Mouse (Mus musculus): Measurements from ENCODE around the gene Fkbp5. TPM values are rescaled to one million over a fixed set of nuclear protein-coding genes. Genes with fewer than 3 reads are reported as not detected.

Gene Fkbp5
- polyA plus RNA-seq, 1 experiment from 2014 or later = 29.0 TPM

- H3K4me2 ChIP-seq (ENCODE audit: low read depth, low read length) = no peak overlapping the region
- TF ChIP-seq CTCF (IDR thresholded peaks at IDR 0.05; ENCODE audit: low read depth) = no peak
- no peak for TF ChIP-seq EP300 (IDR thresholded peaks at IDR 0.05; ENCODE audit: low read depth)
- DNase-seq (no peak), ATAC-seq (no peak)
- H3K4me1 ChIP-seq (ENCODE audit: insufficient read depth) = peaks cover 10% of the 10 kb centered on the region
- peaks cover 3% of the 10 kb centered on the region; the same call in 1 of the 2 replicates for H3K36me3 ChIP-seq (replicated peaks; ENCODE audit: insufficient read depth, low read length)
- H3K9ac ChIP-seq (replicated peaks) = no peak overlapping the region
- no peaks in the 10 kb centered on the region for H3K9me3 ChIP-seq (ENCODE audit: low read length)
- H3K27me3 ChIP-seq (ENCODE audit: insufficient read depth, low read length) = no peaks in the 10 kb centered on the region
- H3K27ac ChIP-seq (ENCODE audit: low read depth) = no peak overlapping the region
- H3K4me3 ChIP-seq (ENCODE audit: low read depth, low read length) = no peak overlapping the region
Observed at GRCm38 (mm10) chr17:28476441-28476840, 40.9 kb downstream of the Fkbp5 start.

- H3K4me1 ChIP-seq (ENCODE audit: insufficient read depth) = peaks cover 15% of the 10 kb centered on the region
- no peak for ATAC-seq
- no peak overlapping the region for H3K27ac ChIP-seq (ENCODE audit: low read depth)
- H3K9ac ChIP-seq (replicated peaks) = no peak overlapping the region
- TF ChIP-seq EP300 (IDR thresholded peaks at IDR 0.05; ENCODE audit: low read depth) (no peak), CTCF (IDR thresholded peaks at IDR 0.05; ENCODE audit: low read depth) (peak; percentile 49)
- peaks cover 1% of the 10 kb centered on the region; the same call in 1 of the 2 replicates for H3K36me3 ChIP-seq (replicated peaks; ENCODE audit: insufficient read depth, low read length)
- no peak overlapping the region for H3K4me3 ChIP-seq (ENCODE audit: low read depth, low read length)
- H3K9me3 ChIP-seq (ENCODE audit: low read length) = no peaks in the 10 kb centered on the region
- H3K4me2 ChIP-seq (ENCODE audit: low read depth, low read length) = no peak overlapping the region
- 73% methylated on average over 3 of the region's 3 CpGs for WGBS (ENCODE audit: insufficient replicate concordance)
- no peak for DNase-seq
- H3K27me3 ChIP-seq (ENCODE audit: insufficient read depth, low read length) = no peaks in the 10 kb centered on the region
Observed at GRCm38 (mm10) chr17:28475593-28476325, 41.6 kb downstream of the Fkbp5 start.

GRCm38 (mm10) chr17:28472696-28473095 is 44.6 kb downstream of the Fkbp5 start:
- Histone ChIP-seq H3K27ac (ENCODE audit: low read depth) (no peak overlapping the region), H3K36me3 (replicated peaks; ENCODE audit: insufficient read depth, low read length) (no peaks in the 10 kb centered on the region), H3K4me1 (ENCODE audit: insufficient read depth) (peaks cover 18% of the 10 kb centered on the region), H3K4me2 (ENCODE audit: low read depth, low read length) (no peak overlapping the region), H3K9ac (replicated peaks) (no peak overlapping the region), H3K9me3 (ENCODE audit: low read length) (no peaks in the 10 kb centered on the region), H3K4me3 (ENCODE audit: low read depth, low read length) (no peak overlapping the region), H3K27me3 (ENCODE audit: insufficient read depth, low read length) (no peaks in the 10 kb centered on the region)
- ATAC-seq (no peak), DNase-seq (no peak)
- 65% methylated on average over 5 of the region's 5 CpGs for WGBS (ENCODE audit: insufficient replicate concordance)
- no peak for TF ChIP-seq CTCF (IDR thresholded peaks at IDR 0.05; ENCODE audit: low read depth)
- TF ChIP-seq EP300 (IDR thresholded peaks at IDR 0.05; ENCODE audit: low read depth) = no peak

- peaks cover 18% of the 10 kb centered on the region for H3K4me1 ChIP-seq (ENCODE audit: insufficient read depth)
- WGBS (ENCODE audit: insufficient replicate concordance) = 64% methylated on average over 6 of the region's 6 CpGs
- no peaks in the 10 kb centered on the region for H3K9me3 ChIP-seq (ENCODE audit: low read length)
- TF ChIP-seq CTCF (IDR thresholded peaks at IDR 0.05; ENCODE audit: low read depth) (no peak), EP300 (IDR thresholded peaks at IDR 0.05; ENCODE audit: low read depth) (no peak)
- H3K4me3 ChIP-seq (ENCODE audit: low read depth, low read length) = no peak overlapping the region
- ATAC-seq (no peak), DNase-seq (no peak)
- H3K4me2 ChIP-seq (ENCODE audit: low read depth, low read length) = no peak overlapping the region
- no peak overlapping the region for H3K9ac ChIP-seq (replicated peaks)
- H3K27ac ChIP-seq (ENCODE audit: low read depth) = no peak overlapping the region
- H3K36me3 ChIP-seq (replicated peaks; ENCODE audit: insufficient read depth, low read length) = no peaks in the 10 kb centered on the region
- H3K27me3 ChIP-seq (ENCODE audit: insufficient read depth, low read length) = no peaks in the 10 kb centered on the region
Observed at GRCm38 (mm10) chr17:28470876-28471275, 46.5 kb downstream of the Fkbp5 start.

GRCm38 (mm10) chr17:28467749-28468148 is 49.6 kb downstream of the Fkbp5 start:
- Histone ChIP-seq H3K4me2 (ENCODE audit: low read depth, low read length) (peak overlapping the region; percentile 57), H3K27me3 (ENCODE audit: insufficient read depth, low read length) (no peaks in the 10 kb centered on the region), H3K4me1 (ENCODE audit: insufficient read depth) (peaks cover 24% of the 10 kb centered on the region), H3K9ac (replicated peaks) (0 out of 2 replicates have a peak overlapping the region, but pooled peaks have one; percentile 7), H3K27ac (ENCODE audit: low read depth) (peak overlapping the region; percentile 59), H3K9me3 (ENCODE audit: low read length) (no peaks in the 10 kb centered on the region), H3K4me3 (ENCODE audit: low read depth, low read length) (peak overlapping the region; percentile 27; the same call in 1 of the 2 replicates), H3K36me3 (replicated peaks; ENCODE audit: insufficient read depth, low read length) (no peaks in the 10 kb centered on the region)
- TF ChIP-seq CTCF (IDR thresholded peaks at IDR 0.05; ENCODE audit: low read depth) (no peak), EP300 (IDR thresholded peaks at IDR 0.05; ENCODE audit: low read depth) (no peak)
- DNase-seq (no peak), ATAC-seq (no peak)
- WGBS (ENCODE audit: insufficient replicate concordance) = 36% methylated on average over 11 of the region's 11 CpGs

- no peak for DNase-seq
- Histone ChIP-seq H3K27me3 (ENCODE audit: insufficient read depth, low read length) (no peaks in the 10 kb centered on the region), H3K9me3 (ENCODE audit: low read length) (no peaks in the 10 kb centered on the region), H3K36me3 (replicated peaks; ENCODE audit: insufficient read depth, low read length) (no peaks in the 10 kb centered on the region), H3K27ac (ENCODE audit: low read depth) (no peak overlapping the region), H3K4me1 (ENCODE audit: insufficient read depth) (peaks cover 16% of the 10 kb centered on the region; the same call in 1 of the 2 replicates), H3K9ac (replicated peaks) (no peak overlapping the region), H3K4me3 (ENCODE audit: low read depth, low read length) (no peak overlapping the region), H3K4me2 (ENCODE audit: low read depth, low read length) (no peak overlapping the region)
- TF ChIP-seq CTCF (IDR thresholded peaks at IDR 0.05; ENCODE audit: low read depth) (no peak), EP300 (IDR thresholded peaks at IDR 0.05; ENCODE audit: low read depth) (no peak)
- WGBS (ENCODE audit: insufficient replicate concordance) = 79% methylated on average over 4 of the region's 4 CpGs
- ATAC-seq = no peak
Observed at GRCm38 (mm10) chr17:28465968-28466367, 51.4 kb downstream of the Fkbp5 start.
